Mouse (Mus musculus) C2C12 (cell line): ENCODE data around the gene Rraga. TPM values are rescaled to one million over a fixed set of nuclear protein-coding genes. Genes with fewer than 3 reads are reported as not detected.

Experiments
- H3K27me3 ChIP-seq: one replicate; pipeline ENCODE4 v1.6.1; 2011; ENCODE audit not compliant: control insufficient read depth, insufficient read depth, insufficient read length
- H3K36me3 ChIP-seq: one replicate; pipeline ENCODE4 v1.6.1; 2011; ENCODE audit not compliant: control insufficient read depth, insufficient read depth
- H3K4me3 ChIP-seq: one replicate; pipeline ENCODE4 v1.5.1; 2011; ENCODE audit warnings: mild to moderate bottlenecking, control low read depth; ENCODE audit not compliant: poor library complexity, insufficient read depth, severe bottlenecking
- H3K79me2 ChIP-seq: one replicate; pipeline ENCODE4 v1.6.1; 2011; ENCODE audit not compliant: control insufficient read depth, insufficient read depth
- H3K79me3 ChIP-seq: one replicate; pipeline ENCODE4 v1.6.1; 2011; ENCODE audit warnings: low read depth, control low read depth
- H3ac ChIP-seq: one replicate; pipeline ENCODE3; 2011; ENCODE audit warnings: low read depth; ENCODE audit not compliant: control insufficient read depth, insufficient read length
- CEBPB ChIP-seq: IDR thresholded peaks from one replicate; pipeline ENCODE4 v1.6.1; 2011; ENCODE audit warnings: low read depth, mild to moderate bottlenecking, control low read depth, moderate library complexity
- CTCF ChIP-seq: IDR thresholded peaks from one replicate; pipeline ENCODE4 v1.5.1; 2011; ENCODE audit not compliant: control insufficient read depth, insufficient read depth, insufficient read length
- FOSL1 ChIP-seq: IDR thresholded peaks from one replicate; pipeline ENCODE4 v1.8.0; 2011; ENCODE audit warnings: mild to moderate bottlenecking, low read length; ENCODE audit not compliant: poor library complexity, insufficient read depth, severe bottlenecking
- MAX ChIP-seq: IDR thresholded peaks from one replicate; pipeline ENCODE4 v1.6.1; 2011; ENCODE audit warnings: mild to moderate bottlenecking, control low read depth
- MYOD1 ChIP-seq: IDR thresholded peaks from one replicate; pipeline ENCODE4 v1.6.1; 2011; ENCODE audit warnings: low read depth; ENCODE audit not compliant: control insufficient read depth, insufficient read length
- MYOG ChIP-seq: IDR thresholded peaks from one replicate; pipeline ENCODE4 v1.6.1; 2011; ENCODE audit not compliant: control insufficient read depth, insufficient read length; ENCODE audit errors: extremely low read depth
- USF1 ChIP-seq: IDR thresholded peaks from one replicate; pipeline ENCODE4 v1.6.1; 2011; ENCODE audit warnings: low read depth, mild to moderate bottlenecking, control low read depth, moderate library complexity
- polyA plus RNA-seq: library from polyadenylated mRNA; unstranded; fragments of >200 nt; fragmentation: generic; extraction: Trizol; gene quantifications from one replicate; pipeline ENCODE4 v1.2.1, GENCODE M21; 2012; ENCODE audit warnings: missing spikeins

Rraga gene
- polyA plus RNA-seq, 1 experiment: 54.2 TPM

DNA sequence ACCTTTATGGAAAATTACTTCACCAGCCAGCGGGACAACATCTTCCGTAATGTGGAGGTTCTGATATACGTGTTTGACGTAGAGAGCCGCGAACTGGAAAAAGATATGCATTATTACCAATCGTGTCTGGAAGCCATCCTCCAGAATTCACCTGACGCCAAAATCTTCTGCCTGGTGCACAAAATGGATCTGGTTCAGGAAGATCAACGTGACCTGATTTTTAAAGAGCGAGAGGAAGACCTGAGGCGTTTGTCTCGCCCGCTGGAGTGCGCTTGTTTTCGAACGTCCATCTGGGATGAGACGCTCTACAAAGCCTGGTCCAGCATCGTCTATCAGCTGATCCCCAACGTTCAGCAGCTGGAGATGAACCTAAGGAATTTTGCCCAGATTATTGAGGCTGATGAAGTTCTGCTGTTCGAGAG, 663 bp downstream of the Rraga start:
- peaks cover 32% of the 10 kb centered on the region for H3K36me3 ChIP-seq
- H3K4me3 ChIP-seq: peak overlapping the region; percentile 83
- H3K27me3 ChIP-seq: peaks cover 3% of the 10 kb centered on the region
- H3ac ChIP-seq: peak overlapping the region; percentile 100
- H3K79me3 ChIP-seq: peaks cover 21% of the 10 kb centered on the region
- H3K79me2 ChIP-seq: peaks cover 39% of the 10 kb centered on the region
- no peak for TF ChIP-seq MAX
- TF ChIP-seq USF1: no peak
- TF ChIP-seq MYOG: no peak

DNA sequence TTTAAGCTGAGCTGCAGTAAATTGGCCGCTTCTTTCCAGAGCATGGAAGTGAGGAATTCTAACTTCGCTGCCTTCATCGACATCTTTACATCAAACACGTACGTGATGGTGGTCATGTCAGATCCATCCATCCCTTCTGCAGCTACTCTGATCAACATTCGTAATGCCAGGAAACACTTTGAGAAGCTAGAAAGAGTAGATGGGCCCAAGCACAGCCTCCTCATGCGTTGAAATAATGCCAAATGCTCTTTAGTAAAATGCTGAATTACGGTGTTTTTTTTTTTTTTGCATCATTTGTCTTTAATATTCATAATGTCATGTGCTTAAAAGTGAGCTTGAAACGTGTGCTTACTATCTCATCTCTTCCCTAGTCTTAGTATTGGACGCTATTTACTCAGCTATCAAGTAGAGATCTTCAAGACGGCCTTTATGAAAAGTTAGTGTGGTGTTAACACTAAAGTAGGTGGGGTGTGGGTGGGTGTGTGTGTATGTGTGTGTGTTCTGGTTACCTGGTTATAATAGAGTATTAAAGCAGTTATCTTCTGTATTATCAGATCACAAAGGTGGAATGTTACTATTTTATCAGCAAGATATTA, 1.3 kb downstream of the Rraga start:
- Histone ChIP-seq H3K27me3 (peaks cover 3% of the 10 kb centered on the region), H3K4me3 (peak overlapping the region; percentile 83), H3K79me3 (peaks cover 21% of the 10 kb centered on the region), H3K79me2 (peaks cover 39% of the 10 kb centered on the region), H3K36me3 (peaks cover 38% of the 10 kb centered on the region), H3ac (peak overlapping the region; percentile 100)
- no peak for TF ChIP-seq USF1
- no peak for TF ChIP-seq CEBPB
- no peak for TF ChIP-seq MYOG
- TF ChIP-seq FOSL1: no peak
- no peak for TF ChIP-seq MAX
- TF ChIP-seq MYOD1: no peak
- TF ChIP-seq CTCF: no peak

DNA sequence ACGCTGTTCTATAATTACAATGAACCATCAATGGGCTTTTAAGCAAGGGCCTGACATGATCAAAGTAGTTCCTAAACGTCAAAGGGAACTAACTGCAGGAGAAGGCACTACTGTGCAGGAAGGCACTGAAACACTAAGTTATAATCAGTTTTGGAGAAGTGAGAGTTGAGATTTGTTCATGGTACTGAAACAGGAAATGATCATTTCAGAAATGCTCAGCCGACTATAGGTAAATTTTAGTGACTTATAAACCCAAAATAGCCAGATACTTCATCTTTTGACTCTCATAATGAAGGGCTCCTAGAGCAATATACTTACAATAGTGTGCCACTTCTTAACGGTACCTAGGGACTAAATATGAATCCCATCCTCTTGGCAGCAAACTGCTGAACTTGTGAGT, 4.6 kb downstream of the Rraga start:
- no peak overlapping the region for H3ac ChIP-seq
- no peaks in the 10 kb centered on the region for H3K27me3 ChIP-seq
- peaks cover 21% of the 10 kb centered on the region for H3K79me3 ChIP-seq
- H3K36me3 ChIP-seq: peaks cover 69% of the 10 kb centered on the region
- no peak overlapping the region for H3K4me3 ChIP-seq
- peaks cover 39% of the 10 kb centered on the region for H3K79me2 ChIP-seq
- no peak for TF ChIP-seq MAX
- TF ChIP-seq CEBPB: no peak
- TF ChIP-seq USF1: no peak
- no peak for TF ChIP-seq MYOG
- no peak for TF ChIP-seq MYOD1
- TF ChIP-seq FOSL1: no peak
- TF ChIP-seq CTCF: no peak

DNA sequence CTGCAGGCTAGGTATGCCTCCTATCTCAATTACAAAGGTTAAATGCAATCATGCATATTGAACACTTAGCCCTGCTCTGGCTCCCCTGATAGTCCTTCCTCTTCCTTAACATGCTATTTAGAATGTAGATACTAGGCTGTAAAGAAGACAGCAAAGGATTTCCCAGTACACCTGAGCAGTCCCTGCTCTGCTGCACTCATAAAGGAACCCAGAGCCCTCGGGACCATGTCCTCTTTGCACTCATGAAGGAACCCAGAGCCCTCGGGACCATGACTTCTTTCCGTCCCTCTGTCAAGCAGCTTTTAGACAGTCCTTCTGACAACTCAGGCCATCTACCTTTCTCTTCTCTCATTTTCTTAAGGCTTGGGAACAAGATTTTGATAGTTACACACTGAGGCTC, 5.1 kb downstream of the Rraga start:
- Histone ChIP-seq H3K36me3 (peaks cover 75% of the 10 kb centered on the region), H3K27me3 (no peaks in the 10 kb centered on the region), H3K4me3 (no peak overlapping the region), H3K79me3 (peaks cover 21% of the 10 kb centered on the region), H3ac (no peak overlapping the region), H3K79me2 (peaks cover 38% of the 10 kb centered on the region)
- TF ChIP-seq MAX: no peak
- no peak for TF ChIP-seq CEBPB
- TF ChIP-seq MYOG: no peak
- TF ChIP-seq FOSL1: no peak
- TF ChIP-seq USF1: no peak
- TF ChIP-seq MYOD1: no peak
- no peak for TF ChIP-seq CTCF

DNA sequence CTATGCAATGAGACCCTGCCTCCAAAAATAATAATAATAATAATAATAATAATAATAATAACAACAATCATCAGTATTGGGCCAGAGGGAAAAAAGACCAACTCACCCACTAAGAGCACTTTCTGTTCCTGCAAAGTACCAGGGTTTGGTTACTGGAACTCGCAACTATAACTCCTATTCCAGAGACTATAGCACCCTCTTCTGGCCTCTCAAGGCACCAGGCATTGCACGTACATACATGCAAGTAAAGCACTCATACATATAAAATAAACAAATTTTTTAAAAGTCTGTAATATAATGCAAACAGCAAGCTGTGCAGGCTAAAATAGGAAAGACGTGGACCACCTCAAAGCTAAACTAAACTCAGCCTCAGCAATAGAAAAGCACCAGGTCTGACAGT, 12.8 kb downstream of the Rraga start:
- no peaks in the 10 kb centered on the region for H3K27me3 ChIP-seq
- H3ac ChIP-seq: no peak overlapping the region
- peaks cover 89% of the 10 kb centered on the region for H3K36me3 ChIP-seq
- H3K79me2 ChIP-seq: no peaks in the 10 kb centered on the region
- H3K4me3 ChIP-seq: no peak overlapping the region
- no peak for TF ChIP-seq FOSL1
- TF ChIP-seq MYOD1: no peak
- no peak for TF ChIP-seq MYOG
- no peak for TF ChIP-seq CTCF
- TF ChIP-seq MAX: no peak
- no peak for TF ChIP-seq USF1
- no peak for TF ChIP-seq CEBPB
- H3K79me3 ChIP-seq: peaks cover 1% of the 10 kb centered on the region

DNA sequence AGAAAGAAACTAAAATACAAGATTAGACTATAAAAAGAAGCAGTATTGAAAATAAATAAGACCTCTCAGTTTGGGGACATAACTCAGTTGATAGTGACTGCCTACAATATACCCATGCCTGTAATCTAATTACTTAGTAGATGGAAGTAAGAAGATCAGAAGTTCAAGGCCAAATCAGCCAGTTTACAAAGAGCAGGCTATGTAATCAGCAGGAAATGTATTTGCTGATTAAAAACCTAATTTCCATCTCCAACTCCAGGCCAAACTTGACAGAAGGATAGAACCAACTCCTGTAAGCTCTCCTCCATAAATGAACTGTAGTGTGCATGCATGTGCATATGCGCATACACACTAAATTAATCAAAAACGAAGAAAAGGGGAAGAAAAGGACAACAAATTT, 15.8 kb downstream of the Rraga start:
- no peaks in the 10 kb centered on the region for H3K27me3 ChIP-seq
- no peak overlapping the region for H3ac ChIP-seq
- peaks cover 4% of the 10 kb centered on the region for H3K79me3 ChIP-seq
- peaks cover 79% of the 10 kb centered on the region for H3K36me3 ChIP-seq
- H3K4me3 ChIP-seq: no peak overlapping the region
- no peaks in the 10 kb centered on the region for H3K79me2 ChIP-seq
- TF ChIP-seq FOSL1: no peak
- TF ChIP-seq CEBPB: no peak
- no peak for TF ChIP-seq CTCF
- no peak for TF ChIP-seq USF1
- TF ChIP-seq MYOG: no peak
- no peak for TF ChIP-seq MAX
- no peak for TF ChIP-seq MYOD1
